Mouse (Mus musculus) c-Kit-negative CD71-positive TER-119-positive erythroid progenitor cells, embryonic 14.5 days (primary cell): ENCODE measurements around the gene Mlec.

Source experiments
- DNase-seq: peaks from one replicate; pipeline ENCODE4 v3.0.0-alpha.2; 2013; ENCODE audit warnings: low read depth, low spot score

Gene Mlec

GRCm38 (mm10) chr5:115158040-115158983 lies at the start of gene Mlec:
Gene Mlec (minus strand): TSS chr5:115158179.
- peak; percentile 97 for DNase-seq

GRCm38 (mm10) chr5:115207244-115207643 lies 49.3 kb upstream of the Mlec start:
- no peak for DNase-seq

GRCm38 (mm10) chr5:115204562-115205311 lies 46.8 kb upstream of the Mlec start:
- DNase-seq, result no peak

- DNase-seq, result no peak
Observed at GRCm38 (mm10) chr5:115203735-115204561, 46.0 kb upstream of the Mlec start.

- DNase-seq, result no peak
Observed at GRCm38 (mm10) chr5:115194626-115195221, 36.7 kb upstream of the Mlec start.

GRCm38 (mm10) chr5:115193669-115194625 lies 36.0 kb upstream of the Mlec start, which contains the start of gene Cabp1:
Gene Cabp1 (minus strand): TSS chr5:115194381.
- DNase-seq, result no peak

GRCm38 (mm10) chr5:115193226-115193625 lies 35.2 kb upstream of the Mlec start:
- DNase-seq, result no peak

GRCm38 (mm10) chr5:115192828-115193195 lies 34.8 kb upstream of the Mlec start:
- DNase-seq, result no peak

GRCm38 (mm10) chr5:115191880-115192827 lies 34.2 kb upstream of the Mlec start:
- no peak for DNase-seq

GRCm38 (mm10) chr5:115190081-115190480 lies 32.1 kb upstream of the Mlec start:
- no peak for DNase-seq

GRCm38 (mm10) chr5:115188824-115189223 lies 30.8 kb upstream of the Mlec start:
- peak; percentile 21 for DNase-seq

- DNase-seq, result peak; percentile 63
Observed at GRCm38 (mm10) chr5:115187188-115188131, 29.5 kb upstream of the Mlec start.

- DNase-seq, result no peak
Observed at GRCm38 (mm10) chr5:115186371-115187073, 28.5 kb upstream of the Mlec start.

GRCm38 (mm10) chr5:115184726-115185125 lies 26.7 kb upstream of the Mlec start:
- DNase-seq, result no peak

GRCm38 (mm10) chr5:115183482-115183881 lies 25.5 kb upstream of the Mlec start:
- no peak for DNase-seq

- DNase-seq, result no peak
Observed at GRCm38 (mm10) chr5:115182925-115183324, 24.9 kb upstream of the Mlec start.
